Mouse (Mus musculus): ENCODE data around the gene Duxbl2. TPM values are rescaled to one million over a fixed set of nuclear protein-coding genes. Genes with fewer than 3 reads are reported as not detected.
"Not testable (repeated sequence)": the region's sequence is repeated elsewhere in the genome, so short reads cannot be mapped to it uniquely, and the experiment has no call there.

Duxbl2 gene
- polyA plus RNA-seq (2015; fragmentation: Nextera tagmentation; extraction: Ambion mirVana), result 2.1 TPM in 1 of 2 replicates, not detected in the other

- not testable (repeated sequence) for ATAC-seq (ENCODE audit: low FRiP score, low read depth); H3K4me2 ChIP-seq (replicated peaks); H3K9ac ChIP-seq; H3K27me3 ChIP-seq; H3K36me3 ChIP-seq; H3K4me3 ChIP-seq; H3K4me1 ChIP-seq; H3K27ac ChIP-seq; H3K9me3 ChIP-seq
- WGBS, result no CpG with 5 or more reads among the region's 7 CpGs
These were observed at the start of gene Duxbl2 for GRCm38 (mm10) chr14:26118150-26118549. Duxbl2 (plus strand) TSS chr14:26118349.

- H3K27me3 ChIP-seq; H3K27ac ChIP-seq; H3K36me3 ChIP-seq; H3K4me1 ChIP-seq; H3K9ac ChIP-seq; ATAC-seq (ENCODE audit: low FRiP score, low read depth); H3K4me3 ChIP-seq; H3K9me3 ChIP-seq; H3K4me2 ChIP-seq (replicated peaks): not testable (repeated sequence)
- no CpG with 5 or more reads among the region's 5 CpGs for WGBS
These were observed 41.3 kb upstream of the Duxbl2 start for GRCm38 (mm10) chr14:26076620-26077390.

GRCm38 (mm10) chr14:26081216-26081615, 36.9 kb upstream of the Duxbl2 start, which contains the start of gene Cphx2:
Cphx2 (plus strand) TSS chr14:26081516.
- H3K4me2 ChIP-seq (replicated peaks); H3K4me3 ChIP-seq; ATAC-seq (ENCODE audit: low FRiP score, low read depth); H3K36me3 ChIP-seq; H3K4me1 ChIP-seq; H3K27ac ChIP-seq; H3K9ac ChIP-seq; H3K9me3 ChIP-seq; H3K27me3 ChIP-seq: not testable (repeated sequence)
- WGBS, result no CpG with 5 or more reads among the region's 6 CpGs

- H3K4me1 ChIP-seq; H3K9me3 ChIP-seq; H3K36me3 ChIP-seq; H3K9ac ChIP-seq; H3K27ac ChIP-seq; H3K4me3 ChIP-seq; H3K27me3 ChIP-seq; H3K4me2 ChIP-seq (replicated peaks); ATAC-seq (ENCODE audit: low FRiP score, low read depth): not testable (repeated sequence)
- WGBS, result no CpG with 5 or more reads among the region's 1 CpGs
These were observed 36.2 kb upstream of the Duxbl2 start, which contains the start of gene Cphx3 for GRCm38 (mm10) chr14:26081997-26082396. Cphx3 (plus strand) TSS chr14:26082297.

GRCm38 (mm10) chr14:26097622-26098021, 20.5 kb upstream of the Duxbl2 start:
- WGBS, result no CpG with 5 or more reads among the region's 3 CpGs
- H3K9me3 ChIP-seq; H3K27me3 ChIP-seq; H3K27ac ChIP-seq; H3K9ac ChIP-seq; H3K4me1 ChIP-seq; ATAC-seq (ENCODE audit: low FRiP score, low read depth); H3K36me3 ChIP-seq; H3K4me3 ChIP-seq; H3K4me2 ChIP-seq (replicated peaks): not testable (repeated sequence)

GRCm38 (mm10) chr14:26118550-26119000, 426 bp downstream of the Duxbl2 start:
- H3K4me1 ChIP-seq, H3K4me3 ChIP-seq: not testable (repeated sequence)
- no CpG with 5 or more reads among the region's 18 CpGs for WGBS

GRCm38 (mm10) chr14:26119095-26119494, 946 bp downstream of the Duxbl2 start:
- H3K9ac ChIP-seq; H3K9me3 ChIP-seq; H3K4me3 ChIP-seq; H3K4me1 ChIP-seq; H3K36me3 ChIP-seq; H3K27ac ChIP-seq; H3K4me2 ChIP-seq (replicated peaks); ATAC-seq (ENCODE audit: low FRiP score, low read depth); H3K27me3 ChIP-seq: not testable (repeated sequence)
- no CpG with 5 or more reads among the region's 7 CpGs for WGBS

More at GRCm38 (mm10) chr14:26118550-26119000, 426 bp downstream of the Duxbl2 start:
- H3K27ac ChIP-seq; H3K4me2 ChIP-seq (replicated peaks); H3K27me3 ChIP-seq; H3K36me3 ChIP-seq; H3K9me3 ChIP-seq; H3K9ac ChIP-seq: not testable (repeated sequence)
- ATAC-seq (ENCODE audit: low FRiP score, low read depth), result peak; percentile 82

GRCm38 (mm10) chr14:26147095-26147494, 28.9 kb downstream of the Duxbl2 start:
- not testable (repeated sequence) for H3K27me3 ChIP-seq; H3K4me1 ChIP-seq; H3K4me3 ChIP-seq; ATAC-seq (ENCODE audit: low FRiP score, low read depth); H3K9ac ChIP-seq; H3K4me2 ChIP-seq (replicated peaks); H3K27ac ChIP-seq; H3K9me3 ChIP-seq; H3K36me3 ChIP-seq
- WGBS, result no CpG with 5 or more reads among the region's 2 CpGs

- H3K27ac ChIP-seq; H3K27me3 ChIP-seq; H3K9ac ChIP-seq; H3K36me3 ChIP-seq; H3K9me3 ChIP-seq; ATAC-seq (ENCODE audit: low FRiP score, low read depth); H3K4me2 ChIP-seq (replicated peaks); H3K4me1 ChIP-seq; H3K4me3 ChIP-seq: not testable (repeated sequence)
- no CpG with 5 or more reads among the region's 7 CpGs for WGBS
These were observed 37.9 kb downstream of the Duxbl2 start for GRCm38 (mm10) chr14:26156032-26156431.

- not testable (repeated sequence) for H3K4me3 ChIP-seq; H3K9ac ChIP-seq; H3K27me3 ChIP-seq; H3K4me2 ChIP-seq (replicated peaks); H3K36me3 ChIP-seq; H3K27ac ChIP-seq; H3K4me1 ChIP-seq; H3K9me3 ChIP-seq; ATAC-seq (ENCODE audit: low FRiP score, low read depth)
- WGBS, result no CpG with 5 or more reads among the region's 9 CpGs
These were observed 43.0 kb downstream of the Duxbl2 start for GRCm38 (mm10) chr14:26161156-26161555.

- not testable (repeated sequence) for H3K4me3 ChIP-seq; H3K27me3 ChIP-seq; H3K9me3 ChIP-seq; H3K27ac ChIP-seq; H3K4me2 ChIP-seq (replicated peaks); H3K36me3 ChIP-seq; ATAC-seq (ENCODE audit: low FRiP score, low read depth); H3K4me1 ChIP-seq; H3K9ac ChIP-seq
- WGBS, result no CpG with 5 or more reads among the region's 5 CpGs
These were observed 44.3 kb downstream of the Duxbl2 start for GRCm38 (mm10) chr14:26162423-26162822.

GRCm38 (mm10) chr14:26165266-26165665, 47.1 kb downstream of the Duxbl2 start:
- not testable (repeated sequence) for H3K4me1 ChIP-seq; H3K9me3 ChIP-seq; H3K36me3 ChIP-seq; H3K27me3 ChIP-seq; H3K9ac ChIP-seq; H3K4me2 ChIP-seq (replicated peaks); ATAC-seq (ENCODE audit: low FRiP score, low read depth); H3K4me3 ChIP-seq; H3K27ac ChIP-seq
- no CpG with 5 or more reads among the region's 12 CpGs for WGBS

- H3K4me2 ChIP-seq (replicated peaks); ATAC-seq (ENCODE audit: low FRiP score, low read depth); H3K36me3 ChIP-seq; H3K4me3 ChIP-seq; H3K27me3 ChIP-seq; H3K4me1 ChIP-seq; H3K9me3 ChIP-seq; H3K27ac ChIP-seq; H3K9ac ChIP-seq: not testable (repeated sequence)
- WGBS, result no CpG with 5 or more reads among the region's 3 CpGs
These were observed 55.8 kb downstream of the Duxbl2 start for GRCm38 (mm10) chr14:26173955-26174354.
